Mouse (Mus musculus): Measurements from ENCODE around the gene Dusp28.

- TF ChIP-seq MAX (IDR thresholded peaks at IDR 0.05; ENCODE audit: low read length) (no peak), POLR2A (IDR thresholded peaks at IDR 0.05; ENCODE audit: low read depth, low read length) (no peak), CTCF (conservative IDR thresholded peaks at IDR 0.05 in 1 of 2, IDR thresholded peaks at IDR 0.05 in 1 of 2; ENCODE audit: low read depth in 2 of 2, low read length in 2 of 2) (peak; percentile 46 to 78), EP300 (IDR thresholded peaks at IDR 0.05; ENCODE audit: low read length) (no peak)
These were observed 42.6 kb downstream of the Dusp28 start for GRCm38 (mm10) chr1:92949426-92949825.

Data from CH12.LX (cell line).